Mouse (Mus musculus) stomach, embryonic 16.5 days (tissue): ENCODE measurements around the gene Rmi1. TPM values are rescaled to one million over a fixed set of nuclear protein-coding genes. Genes with fewer than 3 reads are reported as not detected.
A peak's percentile ranks its signal among the peaks of the same experiment; 100 is the strongest.
"Not testable (repeated sequence)": the region's sequence is repeated elsewhere in the genome, so short reads cannot be mapped to it uniquely, and the experiment has no call there.

Experiments
- ATAC-seq: fragments of 200-750 bp; cut with Nextera tagmentation; 2 replicates; pipeline ENCODE4 v1.8.0; 2017; ENCODE audit warnings: moderate number of reproducible peaks, moderate TSS enrichment; ENCODE audit not compliant: insufficient read depth, low FRiP score
- H3K27ac ChIP-seq: fragments of 300-500 bp; sonication (generic); 2 replicates; pipeline ENCODE4 v1.5.1; 2014; ENCODE audit warnings: low read length
- H3K27me3 ChIP-seq: fragments of 300-500 bp; sonication (generic); 2 replicates; pipeline ENCODE4 v1.6.1; 2014; ENCODE audit warnings: low read length, control low read depth, mixed read lengths; ENCODE audit not compliant: control insufficient read depth, insufficient read depth
- H3K36me3 ChIP-seq: fragments of 300-500 bp; sonication (generic); 2 replicates; pipeline ENCODE4 v1.6.1; 2014; ENCODE audit warnings: low read length; ENCODE audit not compliant: control insufficient read depth, insufficient read depth
- H3K4me1 ChIP-seq: fragments of 300-500 bp; sonication (generic); 2 replicates; pipeline ENCODE4 v1.6.1; 2014; ENCODE audit warnings: low read length, control low read depth, mixed read lengths; ENCODE audit not compliant: control insufficient read depth, insufficient read depth
- H3K4me2 ChIP-seq: fragments of 300-500 bp; sonication (generic); 2 replicates; pipeline ENCODE4 v1.6.1; 2014; ENCODE audit warnings: low read depth, low read length, mixed read lengths
- H3K4me3 ChIP-seq: fragments of 300-500 bp; sonication (generic); replicated peaks from 2 replicates; pipeline ENCODE4 v1.5.1; 2014; ENCODE audit warnings: mild to moderate bottlenecking, low read length
- H3K9ac ChIP-seq: fragments of 300-500 bp; sonication (generic); 2 replicates; pipeline ENCODE4 v1.6.1; 2014; ENCODE audit warnings: low read length
- H3K9me3 ChIP-seq: fragments of 300-500 bp; sonication (generic); replicated peaks from 2 replicates; pipeline ENCODE4 v1.6.1; 2016; ENCODE audit warnings: low read length, control low read depth; ENCODE audit not compliant: control insufficient read depth
- WGBS: fragments of 180-500 bp; shearing (Covaris S2); extraction: QIAGEN DNeasy Blood & Tissue Kit; methylation state at CpG from one replicate; pipeline ENCODE4 v1.1.7; 2014; 5-methylcytosine and 5-hydroxymethylcytosine counted together
- microRNA counts: library from miRNA; unstranded; fragments of <30 nt; microRNA quantifications from one replicate; lab custom pipeline; 2016
- microRNA-seq: library from miRNA; unstranded; fragments of <30 nt; microRNA quantifications from one replicate; pipeline ENCODE4, GENCODE M21; 2016
- polyA plus RNA-seq: library from polyadenylated mRNA; unstranded; fragments of >200 nt; fragmentation: Nextera tagmentation; extraction: Ambion mirVana; gene quantifications from 2 replicates; pipeline ENCODE4 v1.2.1, GENCODE M21; 2015

Rmi1 gene
- polyA plus RNA-seq, 1 experiment from 2014 or later, result 25.1 TPM

DNA sequence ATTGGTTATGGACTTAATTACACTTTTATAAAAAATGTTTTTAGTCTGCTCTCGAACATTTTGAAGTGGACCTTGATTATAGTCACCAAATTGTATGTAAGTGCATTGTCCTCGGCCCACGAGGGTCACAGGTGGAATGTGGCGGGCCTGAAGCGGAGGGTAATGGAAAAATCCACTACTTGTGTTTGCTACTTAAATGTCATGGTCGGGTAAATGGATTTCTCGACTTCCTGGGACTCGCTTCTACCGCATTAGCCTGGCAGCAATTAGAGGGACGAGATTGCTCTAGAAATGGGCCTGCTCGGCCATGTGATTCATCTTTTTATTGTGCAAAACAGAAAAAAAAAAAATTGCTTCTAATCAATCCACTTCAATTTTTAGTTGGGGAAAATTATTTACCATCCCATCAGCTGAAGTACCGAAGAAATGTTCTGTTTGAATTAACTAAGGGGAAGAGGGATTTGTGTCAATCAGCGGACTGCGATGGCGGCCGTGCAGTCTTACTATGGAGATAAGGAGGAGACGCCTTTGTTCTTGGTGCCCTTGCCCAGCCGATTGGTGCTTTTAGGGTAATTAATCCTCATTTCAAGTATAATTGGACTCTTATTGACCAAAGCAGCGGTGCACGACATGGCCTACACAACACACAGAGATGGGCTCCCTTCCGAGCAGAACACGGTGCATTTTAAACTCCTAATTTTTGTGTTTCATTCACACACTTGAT lies 48.6 kb downstream of the Rmi1 start:
- Histone ChIP-seq H3K4me2 (no peak overlapping the region), H3K36me3 (no peaks in the 10 kb centered on the region), H3K4me1 (no peaks in the 10 kb centered on the region), H3K27ac (no peak overlapping the region), H3K9me3 (no peaks in the 10 kb centered on the region), H3K27me3 (0 out of 2 replicates have a peak, but pooled peaks cover 10% of the 10 kb centered on the region), H3K9ac (no peak overlapping the region), H3K4me3 (no peak overlapping the region)
- no peak for ATAC-seq
- WGBS, result 76% methylated on average over 22 of the region's 22 CpGs

GRCm38 (mm10) chr13:58452246-58452645 lies 50.2 kb downstream of the Rmi1 start:
- Histone ChIP-seq H3K4me3 (no peak overlapping the region), H3K9me3 (no peaks in the 10 kb centered on the region), H3K27ac (no peak overlapping the region), H3K36me3 (no peaks in the 10 kb centered on the region), H3K27me3 (0 out of 2 replicates have a peak, but pooled peaks cover 10% of the 10 kb centered on the region), H3K4me2 (no peak overlapping the region), H3K4me1 (0 out of 2 replicates have a peak, but pooled peaks cover 4% of the 10 kb centered on the region), H3K9ac (no peak overlapping the region)
- ATAC-seq, result no peak
- 66% methylated on average over 4 of the region's 4 CpGs for WGBS

- WGBS, result 15% methylated on average over 32 of the region's 32 CpGs
- H3K27ac ChIP-seq, result no peak overlapping the region
- 0 out of 2 replicates have a peak, but pooled peaks cover 10% of the 10 kb centered on the region for H3K27me3 ChIP-seq
- H3K4me1 ChIP-seq, result 0 out of 2 replicates have a peak, but pooled peaks cover 4% of the 10 kb centered on the region
- ATAC-seq, result 0 out of 2 replicates have a peak, but pooled peaks have one; percentile 17
- no peaks in the 10 kb centered on the region for H3K9me3 ChIP-seq
- peak overlapping the region; percentile 40 for H3K4me3 ChIP-seq
- peak overlapping the region; percentile 61 for H3K9ac ChIP-seq
- H3K4me2 ChIP-seq, result peak overlapping the region; percentile 54
- H3K36me3 ChIP-seq, result no peaks in the 10 kb centered on the region
Measured at GRCm38 (mm10) chr13:58452651-58453413, 50.8 kb downstream of the Rmi1 start.

DNA sequence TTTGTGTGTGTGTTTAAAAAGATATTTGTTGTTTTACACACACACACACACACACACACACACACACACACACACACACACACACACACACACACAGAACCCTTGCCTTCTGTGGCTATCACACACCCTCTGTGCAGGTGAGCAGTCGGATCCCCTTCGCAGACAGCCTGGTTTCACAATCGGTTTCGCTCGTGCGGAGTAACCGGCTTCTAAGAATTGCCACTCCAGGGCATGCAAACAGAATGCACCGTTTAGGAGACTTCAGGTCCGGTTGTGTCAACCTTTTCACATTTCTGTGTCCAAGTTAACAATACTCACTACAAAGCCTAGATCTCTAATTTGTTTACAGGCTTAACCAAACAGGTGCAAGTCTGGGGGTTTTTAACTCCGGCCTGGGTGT lies 51.5 kb downstream of the Rmi1 start:
- Histone ChIP-seq H3K36me3 (no peaks in the 10 kb centered on the region), H3K9me3 (no peaks in the 10 kb centered on the region), H3K4me2 (peak overlapping the region; percentile 54), H3K9ac (no peak overlapping the region), H3K4me3 (0 out of 2 replicates have a peak overlapping the region, but pooled peaks have one; percentile 7), H3K27me3 (0 out of 2 replicates have a peak, but pooled peaks cover 10% of the 10 kb centered on the region), H3K4me1 (0 out of 2 replicates have a peak, but pooled peaks cover 4% of the 10 kb centered on the region), H3K27ac (no peak overlapping the region)
- WGBS, result 39% methylated on average over 10 of the region's 10 CpGs
- no peak for ATAC-seq

DNA sequence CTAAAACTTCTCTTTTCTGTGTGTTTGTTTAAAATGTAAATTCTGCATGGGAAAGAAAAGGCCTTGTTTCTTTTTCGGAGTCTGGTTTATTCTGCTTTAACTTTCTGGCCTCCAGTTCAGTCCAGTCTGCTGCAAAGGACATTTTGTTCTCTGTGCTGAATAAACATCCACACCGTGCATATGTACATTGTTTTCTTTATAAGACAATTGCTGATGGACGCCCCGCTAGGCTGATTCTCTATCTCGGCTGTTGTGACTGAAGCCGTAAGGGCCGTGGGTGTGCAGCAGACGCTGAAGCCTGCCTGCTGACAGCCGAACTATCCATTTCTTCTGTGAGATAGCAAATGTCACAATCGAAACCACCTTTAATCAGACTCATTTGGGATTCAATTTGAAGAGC lies 54.5 kb downstream of the Rmi1 start:
- Histone ChIP-seq H3K9me3 (no peaks in the 10 kb centered on the region), H3K4me2 (no peak overlapping the region), H3K4me1 (0 out of 2 replicates have a peak, but pooled peaks cover 4% of the 10 kb centered on the region), H3K36me3 (no peaks in the 10 kb centered on the region), H3K9ac (no peak overlapping the region), H3K27ac (peak overlapping the region; percentile 29; the same call in 1 of the 2 replicates), H3K27me3 (0 out of 2 replicates have a peak, but pooled peaks cover 10% of the 10 kb centered on the region), H3K4me3 (no peak overlapping the region)
- WGBS, result 51% methylated on average over 10 of the region's 10 CpGs
- ATAC-seq, result no peak

DNA sequence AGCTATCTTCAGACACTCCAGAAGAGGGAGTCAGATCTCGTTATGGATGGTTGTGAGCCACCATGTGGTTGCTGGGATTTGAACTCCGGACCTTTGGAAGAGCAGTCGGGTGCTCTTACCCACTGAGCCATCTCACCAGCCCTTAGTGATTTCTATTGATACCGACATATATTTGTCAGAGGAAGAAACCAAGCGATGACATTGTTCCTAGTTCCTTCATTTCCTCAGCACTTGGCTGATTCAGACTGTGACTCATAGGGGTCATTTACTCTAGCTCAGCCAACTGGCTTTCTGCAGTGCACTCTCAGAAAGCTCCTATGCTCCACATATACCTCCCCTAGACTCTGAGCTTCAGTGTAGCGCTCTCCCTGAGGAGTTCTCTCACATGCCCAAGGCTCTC lies 56.8 kb downstream of the Rmi1 start:
- 88% methylated on average over 5 of the region's 6 CpGs for WGBS
- H3K36me3 ChIP-seq, H3K4me2 ChIP-seq, H3K27ac ChIP-seq, H3K9ac ChIP-seq, H3K4me3 ChIP-seq, H3K9me3 ChIP-seq, H3K27me3 ChIP-seq, H3K4me1 ChIP-seq, ATAC-seq: not testable (repeated sequence)

MicroRNA genes within 50 kb of the gene (microRNA counts, 519-probe panel; counts per million panel counts)
- 3,303 counts per million, percentile 76 among the panel's probes with 10 or more counts for microRNA mmu-miR-7a (lab: Ali Mortazavi, UCI)

Small RNA genes within 50 kb of the gene (microRNA-seq; reads per million reads assigned to microRNA genes)
- gene Mir7-1, result 135 reads per million, percentile 58 among the genes with 10 or more reads in this experiment

Other genes with a start within 250 kb of the Rmi1 start
- 36.8 and 41.7 TPM in 2 replicates for gene Idnk, start 244.6 kb upstream of the Rmi1 start, polyA plus RNA-seq
- gene Ubqln1, start 186.6 kb upstream of the Rmi1 start, polyA plus RNA-seq, result 73.7 and 80.1 TPM in 2 replicates
- gene Gkap1, start 126.5 kb upstream of the Rmi1 start, polyA plus RNA-seq, result 14.4 and 17.3 TPM in 2 replicates
- gene Kif27, start 43.1 kb upstream of the Rmi1 start, polyA plus RNA-seq, result 0.42 and 0.45 TPM in 2 replicates
- gene 2210016F16Rik, start 17.0 kb upstream of the Rmi1 start, polyA plus RNA-seq, result 29.5 and 31.4 TPM in 2 replicates
- 1,360 and 1,372 TPM in 2 replicates for gene Hnrnpk, start 1.1 kb downstream of the Rmi1 start, polyA plus RNA-seq
- 2.3 and 3.4 TPM in 2 replicates for gene Slc28a3, start 208.6 kb downstream of the Rmi1 start, polyA plus RNA-seq